Mouse (Mus musculus): ENCODE results near the gene Kdm1b.

The Kdm1b gene

DNA sequence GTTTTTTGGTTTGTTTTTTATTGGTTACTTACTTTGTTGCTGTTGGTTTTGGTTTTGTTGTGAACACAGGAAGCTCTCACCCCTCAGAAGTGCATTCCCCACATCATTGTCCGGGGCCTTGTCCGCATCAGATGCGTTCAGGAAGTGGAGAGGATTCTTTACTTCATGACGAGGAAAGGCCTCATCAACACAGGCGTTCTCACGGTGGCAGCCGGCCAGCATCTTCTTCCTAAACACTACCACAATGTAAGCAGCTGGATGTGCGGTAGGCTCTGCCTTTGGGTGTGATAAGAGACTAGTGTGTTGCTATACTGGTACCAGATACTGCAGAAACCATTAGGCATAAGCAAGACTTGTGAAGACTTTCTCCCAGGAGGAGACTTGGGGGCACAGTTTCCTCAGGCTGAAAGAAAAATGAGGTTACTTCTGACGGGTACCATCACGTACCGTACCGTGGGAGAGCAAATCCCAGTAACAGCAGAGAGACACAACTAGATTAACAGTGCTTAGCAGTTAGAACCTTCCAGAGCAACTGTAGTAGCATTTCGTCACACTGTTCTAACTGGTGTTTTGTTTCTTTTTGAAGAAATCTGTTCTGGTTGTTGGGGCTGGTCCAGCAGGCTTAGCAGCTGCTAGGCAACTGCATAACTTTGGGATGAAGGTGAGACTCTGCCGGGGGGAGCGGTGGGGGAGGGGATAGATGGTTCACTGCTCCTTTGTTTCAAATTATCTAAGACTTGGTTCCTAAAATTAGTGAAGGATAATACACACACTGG is 20.9 kb downstream of the Kdm1b start:
- DNase-seq: peak in 1 of 2 experiments; percentile 9

DNA sequence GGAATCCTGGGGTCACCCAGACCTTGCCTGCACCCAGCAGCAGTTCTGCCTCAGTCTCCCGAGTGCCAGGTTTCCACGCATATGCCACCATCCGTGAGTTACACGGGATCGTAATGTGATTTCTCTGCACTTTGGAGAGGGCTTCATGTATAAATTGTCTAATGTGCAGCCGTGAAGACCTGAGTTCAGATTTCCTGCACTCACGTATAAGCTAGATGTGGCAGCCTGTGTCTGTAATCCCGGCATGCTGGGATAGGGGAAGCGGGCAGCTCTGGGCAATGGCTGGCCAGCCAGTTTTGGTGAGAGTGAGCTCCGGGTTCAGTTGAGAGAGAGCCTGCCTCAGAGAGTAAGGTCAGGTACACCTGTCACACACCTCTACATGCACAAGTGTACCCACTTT is 23.2 kb downstream of the Kdm1b start:
- DNase-seq: no peak

DNA sequence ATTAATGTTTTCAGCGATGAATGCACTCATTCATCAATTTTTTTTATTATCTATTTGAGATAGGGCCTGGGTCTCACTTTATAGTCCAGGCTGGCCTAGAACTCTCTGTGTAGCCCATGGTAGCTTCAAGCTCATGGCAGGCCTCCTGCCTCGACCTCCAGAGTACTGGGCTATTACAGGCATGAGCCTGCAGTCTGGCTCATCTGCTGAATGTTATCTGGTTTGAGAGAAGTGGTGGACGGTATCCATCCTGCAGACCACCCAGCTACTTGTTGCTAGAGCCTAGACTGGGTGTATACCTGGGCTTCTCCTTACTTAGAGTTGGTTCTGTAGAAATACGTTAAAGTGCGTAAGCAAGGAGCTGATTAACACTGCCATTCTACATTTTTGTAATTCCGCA is 23.7 kb downstream of the Kdm1b start:
- no peak for DNase-seq

DNA sequence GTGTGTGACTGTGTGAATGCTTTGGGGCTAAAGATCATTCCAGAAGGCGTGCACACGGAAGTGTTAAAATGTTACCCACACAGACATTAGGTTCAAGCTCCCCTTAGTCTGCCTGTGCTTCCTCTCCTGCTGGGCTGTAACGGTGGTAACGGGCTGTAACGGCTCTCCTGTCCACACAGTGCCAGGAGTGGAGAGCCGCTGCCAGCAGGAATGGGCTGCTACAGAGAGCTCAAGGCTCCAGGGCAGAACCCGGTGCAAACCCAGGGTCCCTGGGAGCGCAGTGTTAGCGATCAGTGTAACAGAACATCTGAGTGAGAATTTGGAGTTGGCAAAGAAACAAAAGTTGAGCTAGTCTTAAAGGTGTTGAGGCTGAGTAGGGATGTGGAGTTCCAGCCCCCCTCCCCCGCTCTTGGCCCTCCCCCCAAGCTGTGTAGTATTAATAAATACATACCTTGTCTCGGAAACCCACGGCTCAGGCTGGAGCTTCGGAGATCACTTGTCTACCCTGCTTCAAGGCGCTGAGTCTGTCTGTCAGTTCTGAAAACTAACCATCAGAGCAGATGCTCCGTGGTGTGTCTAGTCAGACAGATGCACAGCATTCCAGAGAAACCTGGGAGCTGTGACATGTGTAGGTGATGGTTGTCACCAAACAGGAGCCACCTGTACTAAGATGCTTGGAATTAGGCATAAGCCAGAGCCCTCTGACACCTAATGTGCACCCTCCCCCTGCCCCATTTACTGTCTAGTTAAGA is 27.2 kb downstream of the Kdm1b start:
- DNase-seq: no peak

DNA sequence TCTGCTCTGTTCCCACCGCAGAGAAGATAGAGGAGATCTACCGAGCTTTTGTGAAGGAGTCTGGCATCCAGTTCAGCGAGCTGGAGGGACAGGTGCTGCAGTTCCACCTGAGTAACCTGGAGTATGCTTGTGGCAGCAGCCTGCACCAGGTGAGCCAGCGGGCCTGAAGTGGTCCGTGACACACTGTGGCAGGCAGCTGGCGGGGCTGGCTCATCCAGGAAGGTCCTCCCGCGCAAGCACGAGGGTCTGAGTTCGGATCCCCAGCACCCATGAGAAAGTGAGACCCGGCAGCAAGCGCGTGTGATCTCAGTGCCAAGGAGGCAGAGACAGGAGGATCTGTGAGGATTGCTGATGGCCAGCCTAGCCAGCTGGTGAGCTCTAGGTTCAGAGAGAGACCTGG is 28.6 kb downstream of the Kdm1b start:
- no peak for DNase-seq

DNA sequence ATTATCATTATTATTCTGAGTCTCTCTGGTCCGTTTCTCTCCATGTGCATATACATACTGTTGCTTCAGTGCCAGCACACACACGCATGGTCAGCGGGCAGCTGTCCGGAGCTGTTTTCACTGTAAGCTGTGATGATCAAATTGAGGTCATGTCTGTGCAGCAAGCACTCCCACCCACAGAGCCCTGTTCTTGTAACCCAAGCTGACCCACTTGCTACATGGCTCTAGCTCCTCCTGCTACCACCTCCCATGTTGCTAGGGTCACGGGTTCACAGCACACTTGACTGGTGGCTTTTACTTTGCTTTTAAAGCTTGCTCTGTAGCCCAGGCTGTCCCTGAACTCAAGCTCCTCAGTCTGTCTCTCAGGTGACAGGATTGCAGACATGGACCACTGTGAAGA is 29.2 kb downstream of the Kdm1b start:
- DNase-seq: no peak

DNA sequence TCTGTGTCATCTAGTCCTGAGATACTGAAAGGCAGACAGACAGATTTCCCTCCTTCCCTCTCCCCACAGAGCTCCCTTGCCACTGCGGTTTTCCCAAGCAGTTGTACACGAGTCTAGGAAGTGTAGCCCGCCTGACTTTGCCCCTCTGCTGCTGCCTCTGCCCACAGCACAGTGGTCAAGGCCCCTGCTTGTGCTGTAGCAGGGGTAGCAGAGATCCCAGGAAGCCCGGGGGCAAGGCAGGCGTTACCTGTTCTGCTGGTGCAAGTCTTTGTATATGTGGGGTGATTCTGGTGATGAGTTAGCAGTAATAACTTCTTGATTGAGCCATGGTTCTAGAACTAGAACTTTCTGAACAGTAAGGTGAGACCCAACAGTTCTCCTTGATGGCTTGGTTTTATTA is 32.9 kb downstream of the Kdm1b start:
- no peak for DNase-seq

DNA sequence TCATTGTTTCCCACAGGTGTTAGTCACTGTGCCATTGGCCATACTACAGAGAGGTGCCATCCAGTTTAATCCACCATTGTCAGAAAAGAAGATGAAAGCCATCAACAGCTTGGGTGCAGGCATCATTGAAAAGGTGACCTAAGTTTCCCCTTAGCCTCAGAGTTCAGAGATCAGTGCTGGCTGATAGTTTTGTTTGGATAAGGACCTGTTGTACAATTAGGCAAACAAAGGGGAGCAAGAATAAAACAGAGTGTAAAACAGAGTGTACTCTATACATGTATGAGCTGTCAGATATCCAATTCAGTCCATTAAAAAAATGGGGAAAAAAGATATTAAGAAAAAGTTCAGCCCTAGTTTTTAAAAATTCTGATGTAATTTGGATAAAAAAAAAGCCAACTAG is 34.1 kb downstream of the Kdm1b start:
- no peak for DNase-seq

DNA sequence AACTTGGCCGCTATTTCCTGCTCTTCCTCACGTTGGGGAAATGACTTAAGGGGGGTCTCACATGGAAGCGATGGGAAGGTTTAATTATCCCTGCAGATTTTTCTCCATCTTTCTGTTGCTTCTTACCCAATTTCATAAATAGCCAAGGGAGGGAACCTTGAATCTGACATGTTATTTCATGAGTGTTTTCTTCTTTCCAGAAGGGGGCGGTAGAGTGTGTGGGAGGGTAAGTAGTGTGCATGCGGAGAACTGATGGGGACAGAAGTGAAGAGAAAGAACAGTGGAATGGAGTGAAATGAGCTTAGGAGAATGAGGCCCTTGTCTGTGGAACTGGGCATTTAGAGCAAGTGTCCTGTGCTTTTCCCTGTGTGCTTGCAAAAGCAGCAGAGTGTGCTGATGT is 35.5 kb downstream of the Kdm1b start:
- no peak for DNase-seq

DNA sequence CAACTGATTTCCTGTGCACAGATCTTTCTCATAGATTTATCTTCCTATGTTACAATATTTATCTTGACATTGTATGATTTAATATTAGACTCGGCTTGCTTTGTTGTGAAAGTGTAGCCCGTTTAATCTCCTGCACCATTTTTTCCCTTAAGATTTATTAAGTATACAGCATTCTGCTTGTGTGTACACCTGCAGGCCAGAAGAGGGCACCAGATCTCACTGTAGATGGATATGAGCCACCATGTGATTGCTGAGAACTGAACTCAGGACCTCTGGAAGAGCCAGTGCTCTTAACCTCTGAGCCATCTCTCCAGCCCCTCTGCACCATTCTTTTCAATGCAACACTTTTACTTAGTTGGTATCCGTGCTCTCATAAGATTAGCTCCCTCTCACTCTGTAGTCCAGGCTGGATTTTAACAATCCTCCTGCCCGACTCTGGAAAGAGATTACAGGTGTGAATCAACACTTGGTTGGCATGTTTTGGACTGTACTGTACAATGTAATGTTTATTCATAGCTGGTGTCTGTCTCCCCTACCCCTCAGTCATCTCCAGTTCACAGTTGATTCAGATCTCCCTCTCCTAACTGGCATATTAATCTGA is 37.7 kb downstream of the Kdm1b start:
- no peak for DNase-seq

DNA sequence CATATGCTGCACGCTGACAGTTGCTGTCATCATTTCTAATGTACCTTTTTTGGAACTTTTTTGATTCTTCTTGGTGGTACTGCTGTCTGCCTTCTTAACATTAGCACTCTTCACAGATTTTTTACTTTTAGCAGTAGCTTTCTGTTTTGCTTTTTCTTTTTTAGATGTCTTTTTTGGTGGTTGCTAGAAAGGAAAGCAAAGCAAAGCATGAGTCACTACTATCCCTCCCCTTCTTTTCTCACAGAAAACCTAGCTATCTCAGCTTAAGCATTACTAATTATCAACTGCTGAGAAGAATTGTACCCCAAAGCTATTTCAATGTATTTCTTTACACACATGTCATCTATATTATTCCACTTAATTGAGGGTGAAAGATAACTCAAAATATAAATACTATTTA is 45.1 kb downstream of the Kdm1b start:
- DNase-seq: no peak

DNA sequence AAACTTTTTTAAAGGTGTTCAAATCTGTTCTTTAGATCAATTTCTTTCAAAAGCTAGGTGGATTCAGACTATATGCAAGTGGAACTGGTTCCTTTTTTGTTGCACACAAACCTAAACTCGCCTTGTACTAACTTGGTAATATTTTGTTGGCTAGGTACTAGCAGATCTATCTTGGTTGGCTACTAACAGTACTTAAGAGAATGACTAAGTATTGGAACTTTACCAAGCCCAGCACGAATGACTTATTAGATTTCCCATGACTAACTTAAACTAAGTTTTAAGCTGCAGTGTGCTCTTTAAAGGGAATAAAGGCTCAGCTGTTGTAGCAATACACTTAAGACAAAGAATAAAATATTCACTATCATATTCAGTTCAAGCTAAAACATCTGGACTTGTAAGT is 46.0 kb downstream of the Kdm1b start:
- no peak for DNase-seq

DNA sequence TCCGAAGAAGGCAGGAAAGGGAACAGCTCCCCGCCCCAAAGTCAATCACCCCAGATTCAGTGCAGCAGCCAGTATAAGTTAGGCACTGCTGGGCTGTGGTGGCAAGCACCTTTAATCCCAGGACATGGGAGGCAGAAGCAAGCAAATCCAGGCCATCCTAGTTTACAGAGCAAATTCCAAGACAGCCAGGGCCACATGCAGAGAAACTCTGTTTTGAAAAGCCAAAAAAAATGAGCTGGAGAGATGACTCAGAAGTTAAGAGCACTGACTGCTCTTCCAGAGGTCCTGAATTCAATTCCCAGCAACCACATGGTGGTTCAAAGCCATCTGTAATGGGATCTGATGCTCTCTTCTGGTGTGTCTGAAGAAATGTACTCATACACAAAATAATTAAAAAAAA is 50.5 kb downstream of the Kdm1b start:
- DNase-seq: no peak

DNA sequence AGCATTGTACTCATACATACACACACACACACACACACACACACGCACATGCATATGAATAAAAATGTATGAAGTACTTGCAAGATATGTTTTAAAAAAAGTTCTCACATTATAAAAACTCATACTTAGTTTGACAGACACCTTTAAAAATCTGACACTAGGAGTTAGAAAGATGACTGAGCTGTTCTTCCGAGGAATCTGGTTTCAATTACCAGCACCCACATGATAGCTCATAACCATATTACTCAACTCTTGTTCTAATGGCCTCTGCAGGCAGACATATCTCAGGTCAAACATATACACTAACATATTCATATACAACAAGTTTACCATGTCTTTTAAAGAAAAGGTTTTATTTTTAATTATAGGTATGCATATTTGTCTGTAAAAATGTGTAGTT is 53.3 kb downstream of the Kdm1b start:
- no peak for DNase-seq

DNA sequence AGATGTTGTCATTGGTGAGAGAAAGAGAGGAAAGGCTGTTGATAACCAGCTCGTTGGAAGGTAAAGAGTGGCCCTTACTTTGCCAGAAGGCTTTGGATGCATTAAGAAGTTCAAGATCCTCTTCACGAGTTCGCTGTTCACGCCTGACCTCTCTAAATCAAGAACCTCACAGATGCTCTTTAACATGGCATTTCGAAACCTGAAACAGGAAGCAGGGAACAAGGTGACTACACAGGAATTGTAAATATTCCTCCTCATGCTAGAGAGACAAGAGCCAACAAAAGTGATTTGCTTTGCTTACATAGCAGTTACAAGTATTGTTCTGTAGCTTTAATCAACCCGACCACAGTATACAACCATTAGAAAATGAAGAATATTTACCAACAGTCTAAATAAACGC is 56.0 kb downstream of the Kdm1b start:
- peak in 1 of 2 experiments; percentile 14 for DNase-seq

DNA sequence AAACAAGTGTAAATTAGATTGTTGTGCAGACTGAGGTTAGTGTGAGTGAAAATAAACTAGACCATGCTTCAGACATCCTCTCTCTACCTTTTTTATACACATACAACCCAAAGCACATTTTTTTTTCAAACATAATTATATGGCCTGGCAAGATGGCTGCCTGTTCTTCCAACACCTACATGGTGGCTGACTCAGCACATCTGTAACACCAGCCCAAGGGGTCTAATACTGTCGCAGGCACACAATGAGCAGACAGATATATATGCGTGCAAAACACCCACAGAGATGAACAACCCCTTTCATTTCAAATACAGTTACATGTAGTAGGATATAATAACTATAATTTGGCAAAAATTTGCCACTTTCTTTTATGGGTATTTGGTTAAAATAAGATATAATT is 57.3 kb downstream of the Kdm1b start:
- DNase-seq: no peak

DNA sequence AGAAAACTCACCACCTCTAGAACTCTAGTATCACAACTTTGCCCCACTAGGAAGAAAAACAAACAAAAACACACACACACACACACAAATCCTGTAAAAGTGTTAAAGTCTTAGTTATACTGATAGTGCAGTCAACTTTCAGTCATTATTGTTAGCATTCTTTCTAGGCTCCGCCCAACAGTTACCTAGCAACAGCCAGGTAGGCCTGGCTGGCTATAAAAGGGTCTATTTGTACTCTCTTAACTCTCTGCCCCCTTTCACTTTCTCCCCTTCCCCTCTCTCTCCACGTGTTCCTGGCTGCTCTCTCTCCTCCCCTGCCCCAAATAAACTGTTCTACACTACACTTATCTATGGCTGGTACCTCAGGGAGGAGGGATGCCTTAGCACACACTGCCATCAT is 60.8 kb downstream of the Kdm1b start:
- DNase-seq: peak in 1 of 2 experiments; percentile 31

DNA sequence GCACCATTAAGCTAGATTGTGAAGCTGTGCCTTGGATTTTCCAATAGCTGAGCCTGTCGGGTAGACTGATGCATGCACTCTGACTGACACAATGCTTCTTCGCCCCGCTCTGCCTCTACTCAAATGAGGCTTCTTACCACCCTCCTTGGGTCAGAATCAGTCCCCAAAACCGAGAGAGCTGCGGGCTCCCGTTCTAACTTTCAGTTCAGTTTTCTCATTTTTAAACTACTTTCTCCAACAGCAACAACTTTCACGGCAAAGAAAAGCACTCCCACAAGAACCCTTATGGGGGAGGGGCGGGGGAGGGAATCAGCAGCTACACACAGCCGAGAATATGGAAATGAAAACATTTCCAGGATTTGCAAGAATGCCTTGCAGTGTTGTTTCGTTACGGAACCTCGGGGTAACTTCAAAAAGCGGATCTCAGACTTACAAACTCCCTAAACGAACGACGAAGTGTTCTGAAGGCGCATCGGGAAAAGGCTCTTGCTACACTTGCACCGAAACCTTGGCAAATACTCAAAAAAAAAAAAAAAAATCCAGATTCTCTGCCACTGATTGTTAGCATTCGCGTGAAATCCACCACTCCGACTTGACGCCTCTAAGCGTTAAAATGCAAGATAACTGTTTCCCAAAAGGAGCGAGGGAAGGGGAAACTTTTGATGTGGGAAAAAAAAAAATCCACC is 61.7 kb downstream of the Kdm1b start:
- peak in 1 of 2 experiments; percentile 19 for DNase-seq

DNA sequence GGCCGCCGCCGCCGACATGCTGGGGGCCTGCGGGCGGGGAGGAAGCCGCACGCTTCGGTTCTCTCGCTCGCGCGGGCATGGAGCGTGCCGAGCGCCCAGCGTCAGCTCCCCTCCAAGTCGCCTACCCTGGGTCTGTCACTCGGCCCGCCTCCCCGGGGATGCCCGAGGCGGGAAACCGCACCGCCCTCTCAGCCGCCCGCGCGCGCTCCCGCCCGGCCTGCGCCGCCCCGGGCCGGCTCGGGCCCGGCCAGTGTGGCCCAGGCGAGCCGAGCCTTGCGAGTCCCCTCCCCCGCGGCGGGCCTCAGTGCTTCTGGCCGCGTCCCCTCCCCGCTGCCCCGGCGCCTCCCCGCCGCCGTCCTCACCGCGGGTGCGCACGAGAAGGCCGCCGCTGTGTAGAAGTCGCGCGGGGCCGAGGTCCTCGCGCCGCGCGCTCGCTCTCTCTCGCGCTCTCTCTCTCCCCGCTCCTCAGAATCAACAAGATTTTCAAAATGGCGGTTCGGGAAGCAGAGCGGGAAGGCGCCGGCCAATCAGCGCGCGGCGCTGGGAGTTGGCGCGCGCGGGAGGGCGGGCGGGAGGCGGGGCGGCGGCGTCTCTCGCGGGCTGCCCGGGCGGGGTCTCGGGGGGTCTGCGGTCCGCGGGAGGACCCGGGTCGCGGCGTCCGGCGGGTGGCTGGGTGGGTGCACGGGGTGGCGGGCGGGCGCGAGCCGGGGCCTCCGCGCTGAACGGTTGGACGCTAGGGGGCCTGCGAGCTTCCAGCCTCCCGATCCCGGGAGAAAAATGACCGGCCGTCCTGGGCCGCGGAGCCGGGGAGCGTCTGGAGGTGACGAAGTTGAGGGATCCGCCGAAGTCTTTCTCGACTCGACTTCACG is 62.6 kb downstream of the Kdm1b start, which contains the start of gene Dek:
Dek (minus strand) TSS at position 491 of the 869 bp plus-strand sequence.
- peak; percentile 86 to 87 for DNase-seq

DNA sequence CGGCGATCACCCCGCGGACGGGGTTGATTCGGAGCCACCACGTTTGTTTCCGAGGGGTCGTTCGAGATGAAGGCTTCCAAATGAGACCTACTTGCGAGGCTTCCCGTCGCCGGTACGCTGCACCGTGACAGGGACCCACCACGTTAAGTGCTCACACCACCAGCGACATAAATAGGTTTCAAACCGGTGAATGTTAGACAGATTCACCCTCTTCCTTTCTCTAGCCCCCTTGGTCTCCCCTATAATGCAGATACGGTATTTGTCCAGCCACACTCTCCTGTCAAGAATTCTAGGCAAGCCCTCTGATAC is 63.2 kb downstream of the Kdm1b start:
- no peak for DNase-seq

DNA sequence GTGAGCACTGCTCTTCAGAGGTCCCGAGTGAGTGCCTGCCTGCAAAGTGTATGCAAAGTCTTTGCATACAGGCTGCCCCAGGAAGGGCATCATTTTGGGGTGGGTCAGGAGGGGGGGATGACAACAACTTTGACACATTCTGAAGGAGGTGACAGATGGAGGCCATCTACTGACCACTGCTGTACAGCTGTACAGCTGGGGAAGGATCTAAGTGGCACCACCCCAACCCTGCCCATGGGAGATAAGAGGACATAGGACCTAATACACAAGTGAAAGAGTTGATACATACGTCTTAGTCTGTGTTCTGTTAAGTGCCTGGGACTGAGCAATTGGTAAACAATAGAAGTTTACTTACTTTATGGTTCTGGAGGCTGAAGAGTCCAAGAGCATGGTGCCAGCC is 65.9 kb downstream of the Kdm1b start:
- DNase-seq: no peak

DNA sequence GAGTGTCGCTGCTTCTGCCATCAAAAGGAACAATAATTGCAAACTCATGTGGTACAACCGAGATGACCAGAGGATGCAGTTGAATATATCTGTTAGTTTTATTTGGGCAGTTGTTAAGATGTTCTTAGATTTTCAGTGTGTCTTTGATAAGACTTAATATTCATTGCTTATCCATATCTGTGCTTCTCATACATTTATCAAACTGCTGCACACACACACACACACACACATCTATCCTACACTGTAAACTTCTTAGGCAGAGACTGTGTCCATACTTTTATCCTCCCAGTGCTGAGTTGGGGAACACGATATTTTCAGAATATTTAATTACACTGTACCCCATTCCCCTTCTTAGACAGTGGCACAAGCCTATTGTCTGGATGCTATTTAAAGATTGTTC is 67.9 kb downstream of the Kdm1b start:
- no peak for DNase-seq

DNA sequence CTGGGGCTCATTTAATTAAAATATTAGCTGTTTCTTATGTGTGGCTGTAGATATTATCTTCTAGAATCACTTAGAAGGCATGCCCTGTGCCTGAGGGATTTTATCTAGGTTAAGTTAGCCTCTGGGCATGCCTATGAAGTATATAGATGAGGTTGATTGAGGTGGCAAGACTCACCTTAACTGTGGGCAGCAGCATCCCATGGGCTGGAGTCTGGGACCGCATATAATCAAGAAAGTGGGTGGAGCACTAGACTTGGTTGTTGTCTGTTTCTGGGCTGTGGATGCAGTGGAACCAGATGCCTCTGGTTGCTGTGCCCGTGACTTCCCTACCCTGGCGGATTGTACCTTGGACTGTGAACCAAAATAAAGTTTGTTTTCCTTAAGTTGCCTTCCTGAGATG is 68.8 kb downstream of the Kdm1b start:
- DNase-seq: no peak
